Mouse (Mus musculus) left cerebral cortex, adult 8-10 months (tissue): ENCODE data around the gene Efna1. TPM values are rescaled to one million over a fixed set of nuclear protein-coding genes. Genes with fewer than 3 reads are reported as not detected.

Source experiments
- DNase-seq, 2 experiments: peaks; one replicate each; pipeline ENCODE4 v3.0.0; 2022; ENCODE audit warnings: low spot score in 2 of 2
- total RNA-seq, 4 experiments: library from RNA; stranded (reverse); gene quantifications; 2 replicates each; pipeline ENCODE4 v1.2.4; 2022

The Efna1 gene
- total RNA-seq, 4 experiments from 2014 or later, result 5.6 to 8.8 (median 6.8) TPM

GRCm38 (mm10) chr3:89308089-89308488 lies 27.1 kb upstream of the Efna1 start:
- no peak for DNase-seq

DNA sequence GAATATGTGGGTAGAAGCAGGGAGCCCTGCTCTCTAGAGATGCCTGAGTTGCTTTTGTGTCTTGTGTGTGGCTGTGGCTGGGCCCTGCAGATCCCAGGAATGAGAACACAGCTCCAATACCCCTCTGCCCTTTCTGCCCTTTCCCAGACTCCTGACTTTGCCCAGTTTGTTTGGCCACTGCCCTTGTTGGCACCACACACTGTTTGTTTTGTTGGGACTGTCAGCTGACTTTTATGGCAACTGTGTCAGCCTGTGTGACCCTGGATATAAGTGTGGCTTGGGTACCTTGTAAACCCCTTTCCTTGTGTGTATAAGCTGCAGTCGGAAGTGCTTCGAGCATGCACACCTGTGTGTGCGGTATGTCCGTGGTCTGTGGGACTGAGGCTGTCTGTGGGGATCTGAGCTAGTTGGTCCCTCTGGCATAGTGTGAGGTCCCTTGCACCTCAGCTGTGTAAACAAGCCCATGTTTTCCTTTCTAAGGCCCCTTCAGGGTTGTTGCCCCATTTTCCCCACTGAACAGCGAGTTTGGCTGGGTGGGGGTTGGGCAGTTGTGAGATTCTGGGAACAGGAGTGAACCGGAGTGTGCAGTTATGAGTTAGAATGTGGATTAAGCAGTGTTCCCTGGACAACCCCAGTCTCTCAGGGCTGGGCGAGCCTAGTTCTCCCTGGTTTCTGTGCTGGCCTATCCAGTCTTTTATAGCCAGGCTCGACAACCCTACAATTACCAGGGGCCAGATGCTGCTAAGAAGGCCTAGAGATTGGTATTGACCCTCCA lies 24.8 kb upstream of the Efna1 start:
- no peak for DNase-seq

- DNase-seq, result no peak
Observed at GRCm38 (mm10) chr3:89305105-89305504, 24.2 kb upstream of the Efna1 start.

DNA sequence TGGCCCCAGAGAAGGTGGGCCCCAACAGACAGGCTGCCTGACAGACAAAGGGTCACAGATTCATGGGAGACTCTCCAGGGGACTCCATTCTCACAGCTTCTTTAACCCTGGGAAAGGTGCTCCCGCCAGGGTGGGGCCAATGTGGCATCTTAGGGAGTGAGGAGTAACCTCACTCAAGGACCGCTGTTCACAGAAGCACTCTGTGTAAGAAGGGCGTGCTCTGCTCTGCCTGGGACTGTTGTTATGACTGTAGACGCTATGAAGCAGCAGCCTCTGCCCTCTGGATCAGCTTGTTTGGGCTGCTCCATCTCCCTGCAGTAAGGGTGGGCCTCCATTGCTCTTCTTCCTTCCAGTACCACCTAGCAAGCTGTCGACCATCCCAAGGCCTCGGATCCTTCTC lies 23.5 kb upstream of the Efna1 start:
- DNase-seq, result no peak

DNA sequence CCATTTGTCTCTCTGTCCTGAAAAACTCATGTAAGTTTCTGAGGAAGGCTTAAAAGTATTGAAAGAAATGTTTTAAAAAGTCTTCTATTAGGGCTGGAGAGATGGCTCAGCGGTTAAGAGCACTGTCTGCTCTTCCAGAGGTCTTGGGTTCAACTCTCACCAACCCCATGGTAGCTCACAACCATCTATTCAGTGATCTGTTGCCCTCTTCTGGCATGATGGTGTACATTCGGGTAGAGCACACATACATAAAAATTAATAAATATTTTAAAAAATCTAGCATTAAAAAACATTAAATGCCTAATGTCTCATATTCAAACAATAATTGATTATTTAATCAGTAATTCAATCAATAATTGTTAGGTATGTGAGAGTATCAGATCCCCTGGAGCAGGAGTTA lies 19.6 kb upstream of the Efna1 start:
- DNase-seq, result no peak

GRCm38 (mm10) chr3:89300071-89300470 lies 19.1 kb upstream of the Efna1 start:
- no peak for DNase-seq

DNA sequence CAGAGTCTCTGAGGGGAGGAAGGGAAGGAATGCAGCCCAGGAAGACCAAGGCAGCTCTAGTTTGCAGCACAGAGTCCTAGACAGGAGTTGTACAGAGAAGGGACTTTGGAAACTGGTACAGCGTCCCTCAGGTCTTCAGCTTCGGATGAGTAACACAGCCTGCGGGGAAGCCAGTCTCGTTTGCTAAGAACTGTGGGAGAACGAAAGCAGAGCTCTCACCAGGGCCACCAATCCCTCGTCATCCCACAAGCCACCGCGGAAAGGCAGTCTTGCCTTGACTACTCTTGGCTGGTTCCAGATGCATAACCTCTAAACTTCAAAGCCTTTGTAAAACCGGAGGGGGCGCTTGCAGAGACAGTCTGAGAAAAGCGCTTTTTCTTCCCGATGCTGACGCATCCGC lies 18.6 kb upstream of the Efna1 start:
- DNase-seq, result no peak

GRCm38 (mm10) chr3:89298908-89299307 lies 18.0 kb upstream of the Efna1 start:
- DNase-seq, result no peak

DNA sequence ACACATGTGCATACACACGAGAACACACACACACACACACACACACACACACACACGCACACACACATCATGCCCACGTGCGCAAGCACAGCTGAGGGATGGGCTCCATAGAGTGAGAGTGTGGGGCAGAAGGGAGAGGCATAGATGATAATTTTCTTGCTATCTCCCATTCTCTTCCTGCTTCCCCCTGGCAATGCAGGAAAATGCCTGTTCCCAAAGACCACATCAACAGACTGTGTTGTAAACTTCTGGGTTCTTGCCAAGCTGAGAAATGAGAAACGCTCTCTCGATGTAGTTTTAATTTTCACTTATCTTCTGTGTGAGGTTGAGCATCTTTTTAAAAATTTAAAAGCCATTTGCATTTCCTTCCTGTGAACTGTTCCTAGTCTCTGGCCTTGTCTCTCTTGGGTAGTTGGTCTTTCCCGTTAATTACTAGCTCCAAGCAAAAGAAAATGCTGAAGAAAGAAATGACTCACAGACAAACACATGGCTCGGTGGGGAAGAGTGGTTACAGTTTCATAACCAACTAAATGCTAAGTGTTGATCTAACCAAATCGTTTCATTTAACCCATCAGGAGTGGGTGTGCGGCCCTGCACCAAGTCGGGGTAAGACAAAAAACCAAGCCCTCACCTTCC lies 15.9 kb upstream of the Efna1 start:
- DNase-seq, result no peak

DNA sequence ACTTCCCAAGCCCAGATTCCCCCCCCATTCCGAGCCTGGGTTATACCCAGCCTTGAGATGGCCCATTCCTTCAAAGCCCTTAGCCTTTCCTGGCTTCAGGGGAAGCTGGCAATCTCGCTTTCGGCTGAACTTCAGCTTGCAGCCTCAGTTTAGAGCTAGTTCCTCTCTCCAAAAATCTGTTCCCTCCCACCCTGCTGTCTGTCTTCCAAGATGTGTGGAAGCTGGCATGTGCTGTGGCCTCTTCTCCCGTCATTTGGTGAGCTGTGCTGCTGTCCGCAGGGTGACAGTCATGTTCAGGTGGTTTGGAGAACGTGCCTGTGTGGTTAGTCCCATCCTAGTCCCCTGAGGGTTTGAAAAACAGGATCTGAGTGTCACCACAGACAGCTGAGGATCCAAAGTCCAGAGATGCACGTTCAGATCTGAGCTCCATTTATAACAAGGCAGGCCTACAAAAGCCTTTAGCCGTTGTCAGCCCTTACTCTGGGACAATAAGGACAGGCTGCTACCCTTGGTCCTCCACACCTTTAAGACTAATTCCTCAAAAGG lies 14.8 kb upstream of the Efna1 start:
- no peak for DNase-seq

DNA sequence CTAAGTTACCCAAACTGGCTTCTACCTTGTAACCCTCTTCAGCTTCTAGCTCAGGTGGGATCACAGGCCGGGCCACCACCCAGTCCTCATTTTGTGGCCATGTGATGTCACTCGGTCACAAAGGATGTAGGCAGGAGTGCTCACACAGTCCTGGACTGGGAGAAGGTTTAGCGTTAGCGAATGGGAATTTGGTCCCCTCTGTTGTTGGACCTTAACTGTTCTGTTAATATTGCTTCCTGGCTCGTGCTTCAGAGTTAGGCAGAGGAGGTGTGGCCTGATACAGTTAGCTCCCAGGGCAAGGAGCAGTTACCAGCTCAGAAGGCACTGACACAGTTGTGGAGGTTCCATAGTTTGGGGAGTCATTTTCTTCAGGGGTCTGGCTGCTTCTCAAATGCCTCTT lies 13.3 kb upstream of the Efna1 start:
- no peak for DNase-seq

DNA sequence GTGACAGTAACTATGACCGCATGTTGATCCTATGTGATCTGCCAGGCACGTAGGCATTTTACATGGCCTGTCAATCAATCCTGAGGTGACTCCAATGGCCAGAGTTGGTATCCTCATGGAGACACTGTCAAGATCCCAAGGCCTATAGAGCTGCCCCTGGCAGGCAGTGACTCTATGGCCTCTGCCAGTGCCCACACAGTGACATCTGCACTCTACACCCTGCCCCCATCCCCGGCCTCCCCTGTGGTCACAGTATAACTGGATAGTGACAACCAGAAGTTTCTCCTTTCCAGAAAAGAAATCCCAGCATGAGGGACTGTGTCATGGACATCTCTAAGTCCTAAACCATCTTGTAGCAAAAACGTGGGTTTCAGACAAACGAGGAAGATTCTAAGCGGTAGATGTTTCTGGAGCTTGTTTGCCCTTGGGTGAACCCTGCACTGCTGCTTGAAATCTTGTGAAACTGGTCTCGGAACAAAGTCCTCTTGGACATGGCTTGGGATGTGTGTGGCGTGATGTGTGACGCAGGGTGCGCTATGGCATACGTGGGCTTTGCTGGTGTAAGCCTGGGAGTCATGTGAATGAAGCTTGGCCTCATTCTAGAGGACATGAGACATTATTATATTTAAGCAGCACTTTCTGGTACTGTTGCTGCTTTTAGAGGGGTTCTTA lies 12.4 kb upstream of the Efna1 start:
- no peak for DNase-seq

GRCm38 (mm10) chr3:89292303-89292702 lies 11.4 kb upstream of the Efna1 start:
- DNase-seq, result no peak

DNA sequence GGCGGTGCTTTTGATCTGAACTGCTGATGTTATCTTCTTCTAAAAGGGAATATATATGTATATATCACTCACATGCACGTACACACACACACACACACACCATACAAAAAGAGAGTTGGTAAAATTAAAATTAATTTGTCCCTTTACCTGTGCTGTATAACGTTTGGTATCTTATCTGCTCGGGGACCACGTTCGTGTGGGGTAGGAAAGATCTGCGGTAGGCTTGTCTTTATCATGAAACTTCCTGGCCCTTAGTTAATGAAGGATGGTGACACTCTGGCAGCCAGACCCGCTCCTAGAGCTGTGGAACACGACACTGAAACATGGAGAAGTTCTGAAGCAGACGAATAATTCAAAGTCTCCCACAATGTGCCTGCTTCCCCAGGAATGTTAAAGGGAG lies 10.9 kb upstream of the Efna1 start:
- DNase-seq, result no peak

GRCm38 (mm10) chr3:89288503-89288928 lies 7.6 kb upstream of the Efna1 start:
- no peak for DNase-seq

GRCm38 (mm10) chr3:89287286-89287685 lies 6.3 kb upstream of the Efna1 start:
- no peak for DNase-seq

DNA sequence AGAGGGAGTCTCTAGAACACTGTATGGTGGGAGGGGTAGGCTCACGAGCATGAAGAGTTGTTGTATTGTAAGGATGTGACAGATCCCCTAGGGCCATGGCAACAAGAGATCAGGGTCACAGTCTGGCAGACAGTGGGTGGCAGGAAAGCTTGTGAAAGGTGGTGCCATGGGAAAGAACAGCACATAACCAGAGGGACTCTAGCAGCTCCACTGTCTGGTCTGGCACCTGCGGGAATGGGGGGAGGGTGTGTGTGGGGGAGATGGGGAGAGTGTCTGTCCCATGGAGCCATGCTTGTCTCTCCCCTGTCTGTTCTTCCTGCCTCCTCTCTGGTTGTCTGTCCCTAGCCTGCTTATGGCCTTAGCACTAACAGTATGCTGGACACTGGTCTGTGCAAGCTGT lies 4.6 kb upstream of the Efna1 start:
- no peak for DNase-seq

- no peak for DNase-seq
Observed at GRCm38 (mm10) chr3:89284261-89284660, 3.3 kb upstream of the Efna1 start.

- DNase-seq, result no peak
Observed at GRCm38 (mm10) chr3:89282291-89282643, 1.3 kb upstream of the Efna1 start.

- DNase-seq, result peak in 1 of 2 experiments; percentile 72
Observed at GRCm38 (mm10) chr3:89281579-89282290, 793 bp upstream of the Efna1 start.

- DNase-seq, result peak in 1 of 2 experiments; percentile 60
Observed at GRCm38 (mm10) chr3:89280050-89280605, 814 bp downstream of the Efna1 start.
